Mouse (Mus musculus) ES-E14 (cell line): ENCODE data around the gene Nxn. TPM values are rescaled to one million over a fixed set of nuclear protein-coding genes. Genes with fewer than 3 reads are reported as not detected.

Source experiments
- DNase-seq: peaks from one replicate; pipeline ENCODE4 v3.0.0-alpha.2; 2013; ENCODE audit warnings: low read depth, low spot score
- H3K27ac ChIP-seq: 2 replicates; pipeline ENCODE4 v1.5.1; 2012; ENCODE audit warnings: low read depth, mild to moderate bottlenecking, low read length, moderate library complexity, mixed read lengths; ENCODE audit not compliant: poor library complexity, insufficient read depth, severe bottlenecking
- H3K36me3 ChIP-seq: 2 replicates; pipeline ENCODE4 v1.6.1; 2012; ENCODE audit warnings: mild to moderate bottlenecking, low read length, moderate library complexity, mixed read lengths; ENCODE audit not compliant: control insufficient read depth, poor library complexity, insufficient read depth, severe bottlenecking
- H3K4me1 ChIP-seq, 2 experiments: fragments of 150-350 bp in 1 of 2; sonication (generic) in 1 of 2; 2 replicates each; pipeline ENCODE4 v1.6.1; 2012; ENCODE audit warnings: low read length in 2 of 2, mild to moderate bottlenecking in 1 of 2, mixed read lengths in 1 of 2; ENCODE audit not compliant: control insufficient read depth in 2 of 2, insufficient read depth in 2 of 2, poor library complexity in 1 of 2
- H3K4me3 ChIP-seq, 2 experiments: fragments of 150-350 bp in 1 of 2; sonication (generic) in 1 of 2; 2 replicates each; pipeline ENCODE4 v1.5.1; 2012; ENCODE audit warnings: low read length in 2 of 2, low read depth in 1 of 2, mild to moderate bottlenecking in 1 of 2, mixed read lengths in 1 of 2; ENCODE audit not compliant: insufficient read depth in 1 of 2, poor library complexity in 1 of 2, severe bottlenecking in 1 of 2
- H3K9ac ChIP-seq: 2 replicates; pipeline ENCODE4 v1.6.1; 2012; ENCODE audit warnings: low read depth, mild to moderate bottlenecking, low read length, mixed read lengths; ENCODE audit not compliant: poor library complexity, insufficient read depth, severe bottlenecking
- H3K9me3 ChIP-seq: fragments of 150-350 bp; sonication (generic); 2 replicates; pipeline ENCODE4 v1.6.1; 2012; ENCODE audit warnings: low read depth, mild to moderate bottlenecking, low read length; ENCODE audit not compliant: control insufficient read depth, insufficient read depth
- CHD2 ChIP-seq: IDR thresholded peaks from 2 replicates; pipeline ENCODE4 v1.6.1; 2014; ENCODE audit warnings: mild to moderate bottlenecking, low read depth, low read length, inconsistent platforms
- HCFC1 ChIP-seq: IDR thresholded peaks from 2 replicates; pipeline ENCODE4 v1.6.1; 2012; ENCODE audit warnings: low read length, inconsistent platforms, borderline replicate concordance; ENCODE audit not compliant: insufficient read depth
- MAFK ChIP-seq: IDR thresholded peaks from 2 replicates; pipeline ENCODE4 v1.6.1; 2014; ENCODE audit warnings: mild to moderate bottlenecking, low read depth, low read length, inconsistent platforms; ENCODE audit not compliant: insufficient read depth
- ZC3H11A ChIP-seq: IDR thresholded peaks from 2 replicates; pipeline ENCODE4 v1.6.1; 2012; ENCODE audit warnings: low read depth, mild to moderate bottlenecking, inconsistent platforms, low read length, borderline replicate concordance
- ZNF384 ChIP-seq: IDR thresholded peaks from 2 replicates; pipeline ENCODE4 v1.6.1; 2012; ENCODE audit warnings: low read depth, low read length, inconsistent platforms
- in situ Hi-C, 2 experiments: fragments of 600-800 bp; cut with MboI; formaldehyde crosslinking; loops; one replicate each; pipeline ENCODE4 v1.15.1; 2025; ENCODE audit warnings: low sequenced_read_pairs in 2 of 2, inconsistent platforms in 1 of 2; ENCODE audit not compliant: unreplicated experiment in 2 of 2
- total RNA-seq: library from RNA; depleted of rRNA; stranded (reverse); fragments of 300-350 nt; gene quantifications from 2 replicates; pipeline ENCODE4 v1.2.3, GENCODE M21; 2012

Gene Nxn
- total RNA-seq, 1 experiment = 48.0 TPM

- peak; percentile 99 for TF ChIP-seq HCFC1
- TF ChIP-seq CHD2 = peak; percentile 81
- no peak for TF ChIP-seq MAFK
- peak; percentile 100 for TF ChIP-seq ZC3H11A
- TF ChIP-seq ZNF384 = no peak
- in situ Hi-C loops = loop anchor here in 1 of 2 experiments (5.0 kb wide), 1 partner anchor 150 kb away; no protein-coding TSS in a partner anchor
- peak within 1 kb of the TSS; percentile 93 for H3K9ac ChIP-seq
- peak within 1 kb of the TSS; percentile 82 to 91 for H3K4me3 ChIP-seq
- no peaks in the 10 kb centered on the region for H3K4me1 ChIP-seq
- H3K36me3 ChIP-seq = no peaks in the 10 kb centered on the region
- peak; percentile 96 for DNase-seq
- no peaks in the 10 kb centered on the region for H3K9me3 ChIP-seq
- no peak within 1 kb of the TSS for H3K27ac ChIP-seq
Observed at GRCm38 (mm10) chr11:76406702-76407583, 8.0 kb upstream of the Nxn start, which contains the start of gene Timm22. Gene Timm22, plus strand, starts transcription at chr11:76406952.

GRCm38 (mm10) chr11:76405626-76406264 is 6.8 kb upstream of the Nxn start:
- Histone ChIP-seq H3K9ac (no peak overlapping the region), H3K9me3 (no peaks in the 10 kb centered on the region), H3K27ac (no peak overlapping the region), H3K4me3 (no peak overlapping the region), H3K36me3 (no peaks in the 10 kb centered on the region), H3K4me1 (no peaks in the 10 kb centered on the region)
- in situ Hi-C loops = loop anchor here in 1 of 2 experiments (5.0 kb wide), 1 partner anchor 148 kb away; no protein-coding TSS in a partner anchor
- DNase-seq = no peak
- no peak for TF ChIP-seq ZNF384
- TF ChIP-seq HCFC1 = no peak
- no peak for TF ChIP-seq CHD2
- no peak for TF ChIP-seq ZC3H11A
- TF ChIP-seq MAFK = no peak

- H3K9me3 ChIP-seq = no peaks in the 10 kb centered on the region
- in situ Hi-C loops = loop anchor here in 1 of 2 experiments (5.0 kb wide), 1 partner anchor 148 kb away; no protein-coding TSS in a partner anchor
- no peak overlapping the region for H3K27ac ChIP-seq
- no peaks in the 10 kb centered on the region for H3K4me1 ChIP-seq
- TF ChIP-seq HCFC1 = no peak
- no peak for TF ChIP-seq ZNF384
- TF ChIP-seq CHD2 = no peak
- TF ChIP-seq MAFK = no peak
- no peak for TF ChIP-seq ZC3H11A
- H3K36me3 ChIP-seq = no peaks in the 10 kb centered on the region
- H3K9ac ChIP-seq = no peak overlapping the region
- no peak overlapping the region for H3K4me3 ChIP-seq
- no peak for DNase-seq
Observed at GRCm38 (mm10) chr11:76405113-76405512, 6.2 kb upstream of the Nxn start.

- no peak overlapping the region for H3K27ac ChIP-seq
- H3K36me3 ChIP-seq = no peaks in the 10 kb centered on the region
- TF ChIP-seq HCFC1 (no peak), ZC3H11A (no peak), MAFK (no peak), CHD2 (no peak), ZNF384 (no peak)
- H3K4me3 ChIP-seq = no peak overlapping the region
- H3K9ac ChIP-seq = no peak overlapping the region
- no peaks in the 10 kb centered on the region for H3K9me3 ChIP-seq
- H3K4me1 ChIP-seq = no peaks in the 10 kb centered on the region
- in situ Hi-C loops = no loop called here
- no peak for DNase-seq
Observed at GRCm38 (mm10) chr11:76401398-76401797, 2.5 kb upstream of the Nxn start.
